Mouse (Mus musculus): ENCODE measurements around the gene Atp6v0a4. TPM values are rescaled to one million over a fixed set of nuclear protein-coding genes. Genes with fewer than 3 reads are reported as not detected.

The Atp6v0a4 gene
- total RNA-seq, 2 experiments from 2014 or later, result 1.9 to 2.1 TPM

- DNase-seq, result no peak
- intact Hi-C loops (cut with DNase I), result no loop called here
Measured at GRCm38 (mm10) chr6:38027771-38028170, 96.6 kb downstream of the Atp6v0a4 start.

GRCm38 (mm10) chr6:38023284-38023683 lies 101.1 kb downstream of the Atp6v0a4 start:
- no peak for DNase-seq
- intact Hi-C loops (cut with DNase I), result no loop called here

GRCm38 (mm10) chr6:38021406-38021805 lies 103.0 kb downstream of the Atp6v0a4 start:
- DNase-seq, result no peak
- intact Hi-C loops (cut with DNase I), result no loop called here

GRCm38 (mm10) chr6:38012829-38013228 lies 111.6 kb downstream of the Atp6v0a4 start:
- DNase-seq, result no peak
- intact Hi-C loops (cut with DNase I), result no loop called here

GRCm38 (mm10) chr6:38007459-38007858 lies 116.9 kb downstream of the Atp6v0a4 start:
- DNase-seq, result peak; percentile 51 to 53
- intact Hi-C loops (cut with DNase I), result loop anchor here (1.0 to 5.0 kb wide), 2 partner anchors 59 to 320 kb away; no protein-coding TSS in a partner anchor

Other genes with a start within 250 kb of the Atp6v0a4 start
- under 1 TPM; 0.39 to 0.68 TPM for gene Svopl, start 77.6 kb downstream of the Atp6v0a4 start, total RNA-seq (2021)
- not detected for gene Tmem213, start 15.3 kb downstream of the Atp6v0a4 start, total RNA-seq (2021)
- gene D630045J12Rik, start 129.4 kb upstream of the Atp6v0a4 start, total RNA-seq (2021), result 1 to 10 TPM in 1 of 2 experiments, under 1 TPM in 1; 0.92 to 1.6 TPM
- gene Zc3hav1l, start 174.7 kb upstream of the Atp6v0a4 start, total RNA-seq (2021), result 1 to 10 TPM; 1.1 to 1.9 TPM
- gene Zc3hav1, start 230.0 kb upstream of the Atp6v0a4 start, total RNA-seq (2021), result 10 to 100 TPM; 15.3 to 16.2 TPM

Data from heart, postnatal 36 days (tissue).